Mouse (Mus musculus) hindbrain, embryonic 13.5 days (tissue): ENCODE data around the gene Gm12166. TPM values are rescaled to one million over a fixed set of nuclear protein-coding genes. Genes with fewer than 3 reads are reported as not detected.

Source experiments
- ATAC-seq: fragments of 200-750 bp; cut with Nextera tagmentation; 2 replicates; pipeline ENCODE4 v1.8.0; 2017; ENCODE audit warnings: moderate TSS enrichment; ENCODE audit not compliant: low FRiP score
- H3K27ac ChIP-seq: fragments of 300-500 bp; sonication (generic); 2 replicates; pipeline ENCODE4 v1.5.1; 2015; ENCODE audit warnings: inconsistent platforms, mild to moderate bottlenecking, moderate library complexity
- H3K27me3 ChIP-seq: fragments of 300-500 bp; sonication (generic); 2 replicates; pipeline ENCODE4 v1.6.1; 2015; ENCODE audit warnings: mild to moderate bottlenecking, inconsistent platforms
- H3K36me3 ChIP-seq: fragments of 300-500 bp; sonication (generic); 2 replicates; pipeline ENCODE4 v1.6.1; 2015; ENCODE audit warnings: mild to moderate bottlenecking, inconsistent platforms
- H3K4me1 ChIP-seq: fragments of 300-500 bp; sonication (generic); replicated peaks from 2 replicates; pipeline ENCODE4 v1.6.1; 2015; ENCODE audit warnings: inconsistent platforms
- H3K4me2 ChIP-seq: fragments of 300-500 bp; sonication (generic); 2 replicates; pipeline ENCODE4 v1.6.1; 2015; ENCODE audit warnings: inconsistent platforms, mild to moderate bottlenecking, moderate library complexity
- H3K4me3 ChIP-seq: fragments of 300-500 bp; sonication (generic); 2 replicates; pipeline ENCODE4 v1.5.1; 2015; ENCODE audit warnings: mild to moderate bottlenecking, inconsistent platforms
- H3K9ac ChIP-seq: fragments of 300-500 bp; sonication (generic); 2 replicates; pipeline ENCODE4 v1.6.1; 2015; ENCODE audit warnings: mild to moderate bottlenecking, inconsistent platforms
- H3K9me3 ChIP-seq: fragments of 300-500 bp; sonication (generic); 2 replicates; pipeline ENCODE4 v1.6.1; 2016; ENCODE audit warnings: inconsistent platforms
- WGBS: fragments of 180-500 bp; shearing (Covaris S2); methylation state at CpG from one replicate; pipeline ENCODE4 v1.1.7; 2015; 5-methylcytosine and 5-hydroxymethylcytosine counted together
- polyA plus RNA-seq: library from polyadenylated mRNA; unstranded; fragments of >200 nt; fragmentation: Nextera tagmentation; extraction: Ambion mirVana; gene quantifications from 2 replicates; pipeline ENCODE4 v1.2.1, GENCODE M21; 2015

Gene Gm12166
- polyA plus RNA-seq, 1 experiment from 2014 or later = 5.0 TPM

DNA sequence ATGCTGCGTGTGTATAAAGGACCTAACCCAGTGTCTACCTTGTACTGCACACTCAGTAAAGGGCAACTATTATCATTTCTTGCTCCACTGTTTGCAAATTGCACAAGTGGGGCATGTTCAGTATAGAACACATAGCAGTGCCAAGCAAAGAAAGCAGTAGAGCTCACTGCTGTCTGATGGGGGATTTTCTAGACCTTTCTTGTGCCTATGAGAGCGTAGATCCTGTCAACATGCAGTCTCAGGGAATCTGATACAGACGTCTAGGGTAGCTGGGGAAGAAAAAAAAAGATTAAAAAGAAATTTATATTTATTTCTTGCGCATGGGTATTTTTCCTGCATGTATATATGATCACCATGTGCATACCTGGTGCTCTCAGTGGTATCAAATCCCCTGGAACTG lies 18.0 kb upstream of the Gm12166 start:
- WGBS = 82% methylated on average over 4 of the region's 4 CpGs
- no peak overlapping the region for H3K4me2 ChIP-seq
- no peak overlapping the region for H3K27ac ChIP-seq
- H3K36me3 ChIP-seq = peaks cover 24% of the 10 kb centered on the region
- no peaks in the 10 kb centered on the region for H3K27me3 ChIP-seq
- H3K4me1 ChIP-seq = peaks cover 28% of the 10 kb centered on the region
- no peaks in the 10 kb centered on the region for H3K9me3 ChIP-seq
- H3K4me3 ChIP-seq = no peak overlapping the region
- no peak overlapping the region for H3K9ac ChIP-seq
- no peak for ATAC-seq

DNA sequence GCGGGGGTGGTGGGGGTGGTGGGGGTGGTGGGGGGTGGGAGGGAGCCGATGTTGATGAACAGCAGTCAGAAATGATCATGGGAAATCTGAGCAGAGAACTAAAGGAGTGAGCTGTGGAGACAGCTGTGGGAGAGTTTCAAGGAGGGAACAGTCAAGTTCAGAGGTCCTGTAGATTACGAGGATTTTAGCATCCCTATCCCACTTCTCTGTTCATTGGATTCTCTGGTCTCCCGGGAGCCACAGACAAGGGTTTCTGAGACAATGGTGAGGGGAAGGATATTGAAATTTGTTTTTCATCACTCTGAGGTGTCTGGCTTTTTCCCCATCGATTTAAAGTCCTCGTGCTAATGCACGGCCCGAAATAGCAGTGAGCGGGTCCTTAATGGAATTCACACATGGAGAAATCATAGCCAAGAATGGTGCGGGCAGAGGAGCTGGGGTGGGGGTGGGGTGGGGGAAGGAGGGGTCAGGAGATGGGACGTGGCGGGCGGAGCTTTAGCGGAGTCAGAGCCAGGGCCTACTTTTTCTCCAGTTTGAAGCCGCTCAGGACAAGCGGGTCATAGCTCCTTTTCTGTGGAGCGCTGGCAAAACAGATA lies 17.4 kb upstream of the Gm12166 start:
- Histone ChIP-seq H3K36me3 (peaks cover 28% of the 10 kb centered on the region), H3K27ac (peak overlapping the region; percentile 31; the same call in 1 of the 2 replicates), H3K27me3 (no peaks in the 10 kb centered on the region), H3K4me3 (no peak overlapping the region), H3K9ac (no peak overlapping the region), H3K9me3 (no peaks in the 10 kb centered on the region), H3K4me1 (peaks cover 34% of the 10 kb centered on the region), H3K4me2 (no peak overlapping the region)
- 23% methylated on average over 17 of the region's 17 CpGs for WGBS
- no peak for ATAC-seq

DNA sequence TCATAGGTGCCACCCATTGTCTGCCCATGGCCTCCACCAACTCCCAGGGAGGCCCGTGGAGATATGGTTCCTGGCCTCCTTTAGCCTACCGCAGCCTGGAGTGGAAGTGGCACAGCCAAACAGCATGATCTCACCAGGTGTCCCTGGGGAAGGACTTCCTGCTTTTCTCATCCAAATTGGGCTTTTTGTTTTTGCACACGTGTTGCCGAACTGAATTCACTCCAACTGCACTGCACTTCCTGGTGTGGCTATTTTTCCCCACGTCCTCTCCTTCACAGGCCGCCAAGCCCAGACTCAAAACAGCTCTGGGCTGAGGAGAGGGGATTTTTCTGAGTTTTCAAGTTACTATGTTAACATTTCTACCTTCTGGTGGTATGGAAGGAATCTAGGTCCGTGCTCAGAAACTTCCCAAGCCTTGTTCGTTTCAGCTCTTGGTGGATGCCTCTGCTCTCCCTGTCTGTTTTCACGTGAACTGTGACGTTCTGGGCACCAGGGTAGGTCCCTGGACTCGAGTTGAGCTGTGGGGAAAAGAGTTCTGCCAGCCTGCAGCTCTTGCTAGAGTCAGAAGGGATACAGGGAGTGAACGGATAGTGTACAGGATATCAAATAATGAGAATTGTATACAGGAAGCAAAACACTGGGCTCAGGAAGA lies 16.8 kb upstream of the Gm12166 start:
- H3K9ac ChIP-seq = no peak overlapping the region
- peaks cover 28% of the 10 kb centered on the region for H3K36me3 ChIP-seq
- no peak overlapping the region for H3K4me3 ChIP-seq
- no peak for ATAC-seq
- H3K27ac ChIP-seq = peak overlapping the region; percentile 64
- H3K4me2 ChIP-seq = no peak overlapping the region
- H3K9me3 ChIP-seq = no peaks in the 10 kb centered on the region
- no peaks in the 10 kb centered on the region for H3K27me3 ChIP-seq
- H3K4me1 ChIP-seq = peaks cover 34% of the 10 kb centered on the region
- 26% methylated on average over 12 of the region's 12 CpGs for WGBS

DNA sequence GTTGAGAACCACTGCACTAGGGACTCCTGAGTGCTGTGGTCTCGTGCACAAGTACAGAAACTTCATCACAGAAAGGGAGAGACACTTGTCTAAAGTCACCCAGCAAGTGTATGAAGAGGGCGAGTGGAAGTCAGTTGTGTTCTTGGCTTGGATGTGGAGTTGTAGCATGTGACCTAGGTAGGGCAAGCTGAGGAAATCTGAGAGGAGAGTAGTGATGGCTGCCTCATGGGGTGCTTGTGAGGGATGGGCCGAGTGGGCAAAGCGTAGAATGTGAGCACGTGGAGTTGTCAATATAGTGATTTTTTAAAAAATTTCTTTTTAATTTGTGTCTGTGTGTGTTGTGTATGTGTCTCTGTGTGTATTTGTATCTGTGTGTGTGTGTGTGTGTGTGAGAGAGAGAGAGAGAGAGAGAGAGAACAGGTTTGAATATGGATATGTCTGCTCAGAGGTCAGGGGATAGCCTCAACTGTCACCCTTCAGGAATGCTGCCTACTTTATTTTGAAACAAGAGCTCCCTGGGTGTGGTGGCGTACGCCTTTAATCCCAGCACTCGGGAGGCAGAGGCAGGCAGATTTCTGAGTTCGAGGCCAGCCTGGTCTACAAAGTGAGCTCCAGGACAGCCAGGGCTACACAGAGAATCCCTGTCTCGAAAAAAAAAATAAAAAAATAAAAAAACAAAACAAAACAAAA lies 15.4 kb upstream of the Gm12166 start:
- Histone ChIP-seq H3K36me3 (peaks cover 16% of the 10 kb centered on the region), H3K4me2 (no peak overlapping the region), H3K4me3 (no peak overlapping the region), H3K9ac (no peak overlapping the region), H3K4me1 (peaks cover 38% of the 10 kb centered on the region), H3K9me3 (no peaks in the 10 kb centered on the region), H3K27ac (no peak overlapping the region), H3K27me3 (no peaks in the 10 kb centered on the region)
- no peak for ATAC-seq
- WGBS = 91% methylated on average over 10 of the region's 10 CpGs

DNA sequence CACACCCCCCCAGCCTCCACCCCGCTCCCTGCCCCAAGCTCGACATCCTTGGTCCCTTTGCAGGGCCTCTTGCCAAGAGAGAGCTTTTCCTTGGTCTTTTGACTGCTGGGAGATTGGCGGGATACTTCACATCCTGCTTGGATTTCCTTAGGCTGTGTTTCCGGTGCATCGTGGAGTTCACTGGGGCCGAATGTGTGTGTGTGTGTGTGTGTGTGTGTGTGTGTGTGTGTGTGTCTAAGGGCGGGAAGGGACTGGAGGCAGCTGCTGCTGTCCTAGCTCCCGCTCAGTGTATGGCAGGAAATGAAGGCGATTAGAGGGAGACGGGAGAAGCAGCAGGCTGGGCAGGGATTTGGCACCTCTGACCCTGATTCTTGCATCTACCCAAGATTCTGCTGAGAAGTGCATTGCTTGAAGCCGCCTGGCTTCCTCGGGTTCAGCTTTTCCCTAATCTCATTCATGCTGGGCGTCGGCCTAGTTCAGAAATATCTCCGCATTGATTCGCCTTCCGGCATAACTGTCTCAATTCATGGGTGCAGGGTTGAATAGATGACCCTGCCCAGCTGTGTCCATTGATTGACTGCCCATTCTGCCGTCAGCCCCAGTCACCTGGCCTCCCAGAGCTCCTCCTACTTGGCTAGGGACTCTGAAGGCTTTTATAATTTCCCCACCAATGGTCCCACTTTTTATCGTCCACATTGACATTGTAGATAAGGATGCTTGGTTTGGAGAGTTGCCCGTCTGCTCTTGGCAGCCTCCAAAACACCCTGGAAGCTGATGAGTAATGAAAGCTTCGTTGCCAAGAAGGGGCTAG lies 13.3 kb upstream of the Gm12166 start:
- H3K4me1 ChIP-seq = peaks cover 40% of the 10 kb centered on the region
- no peaks in the 10 kb centered on the region for H3K9me3 ChIP-seq
- no peak overlapping the region for H3K4me2 ChIP-seq
- H3K9ac ChIP-seq = peak overlapping the region; percentile 10; the same call in 1 of the 2 replicates
- H3K36me3 ChIP-seq = peaks cover 25% of the 10 kb centered on the region
- no peaks in the 10 kb centered on the region for H3K27me3 ChIP-seq
- H3K4me3 ChIP-seq = no peak overlapping the region
- ATAC-seq = 0 out of 2 replicates have a peak, but pooled peaks have one; percentile 17
- 60% methylated on average over 21 of the region's 21 CpGs for WGBS
- H3K27ac ChIP-seq = peak overlapping the region; percentile 60; the same call in 1 of the 2 replicates

DNA sequence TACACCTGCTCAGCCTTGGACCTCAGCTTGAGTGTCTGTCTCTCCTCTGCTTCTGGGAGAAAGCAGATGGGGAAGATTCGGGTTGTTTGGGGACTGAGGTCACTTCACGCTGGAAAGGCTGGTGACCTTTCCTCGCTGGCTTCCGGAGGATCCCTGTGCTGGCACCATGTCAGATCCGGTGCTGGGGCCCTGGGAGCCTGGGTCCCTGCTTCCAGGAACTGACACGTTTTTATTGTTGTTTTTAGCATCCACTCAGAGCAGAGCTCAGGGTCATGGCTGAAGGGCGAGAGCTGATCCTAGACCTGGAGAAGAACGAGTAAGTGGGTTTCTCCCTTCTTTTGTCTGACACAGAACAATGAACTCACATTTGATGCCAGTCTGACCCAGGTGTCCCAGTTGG lies 12.6 kb upstream of the Gm12166 start:
- peaks cover 34% of the 10 kb centered on the region for H3K4me1 ChIP-seq
- H3K27me3 ChIP-seq = no peaks in the 10 kb centered on the region
- ATAC-seq = 0 out of 2 replicates have a peak, but pooled peaks have one; percentile 4
- no peak overlapping the region for H3K4me2 ChIP-seq
- WGBS = 56% methylated on average over 8 of the region's 8 CpGs
- peaks cover 25% of the 10 kb centered on the region for H3K36me3 ChIP-seq
- peak overlapping the region; percentile 10; the same call in 1 of the 2 replicates for H3K9ac ChIP-seq
- no peaks in the 10 kb centered on the region for H3K9me3 ChIP-seq
- H3K27ac ChIP-seq = peak overlapping the region; percentile 60; the same call in 1 of the 2 replicates
- H3K4me3 ChIP-seq = no peak overlapping the region

DNA sequence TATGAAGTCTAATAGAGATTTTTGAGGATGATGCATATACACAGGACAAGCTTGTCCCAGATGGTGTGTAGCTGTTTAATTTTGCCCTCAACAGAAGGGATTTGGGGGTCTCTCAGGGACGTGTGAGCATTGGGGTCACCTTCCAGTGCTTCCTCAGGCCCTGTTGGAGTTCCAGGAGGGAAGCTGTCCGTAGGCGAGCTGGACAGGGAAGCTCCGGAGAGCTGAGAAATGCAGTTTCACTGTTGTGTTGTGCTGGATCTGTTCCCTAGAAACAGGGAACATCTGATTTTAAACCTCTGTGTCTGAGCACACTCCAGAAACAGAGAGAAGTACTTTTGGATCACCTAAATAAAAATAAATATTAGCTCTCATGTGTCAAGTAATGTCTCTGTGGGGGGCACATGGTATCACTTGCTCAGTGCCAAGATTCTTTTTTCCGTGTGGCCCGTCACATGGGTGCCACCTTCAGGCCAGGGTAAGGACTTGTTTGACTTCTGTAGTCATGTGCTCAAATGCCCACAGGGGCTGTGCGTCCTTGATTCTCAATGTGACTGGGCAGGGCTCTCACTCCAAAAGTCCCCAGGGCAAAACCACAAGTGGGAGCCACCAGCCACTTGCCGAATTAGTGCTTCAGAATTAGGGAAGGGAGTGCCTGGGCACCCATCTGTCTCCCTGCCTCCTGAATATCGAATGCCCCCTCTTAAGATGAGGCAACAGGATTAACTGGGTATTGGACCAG lies 11.0 kb upstream of the Gm12166 start:
- Histone ChIP-seq H3K36me3 (peaks cover 25% of the 10 kb centered on the region), H3K9me3 (no peaks in the 10 kb centered on the region), H3K4me2 (no peak overlapping the region), H3K27me3 (no peaks in the 10 kb centered on the region), H3K4me3 (no peak overlapping the region), H3K27ac (no peak overlapping the region), H3K4me1 (peaks cover 22% of the 10 kb centered on the region), H3K9ac (no peak overlapping the region)
- ATAC-seq = no peak
- 62% methylated on average over 9 of the region's 9 CpGs for WGBS

DNA sequence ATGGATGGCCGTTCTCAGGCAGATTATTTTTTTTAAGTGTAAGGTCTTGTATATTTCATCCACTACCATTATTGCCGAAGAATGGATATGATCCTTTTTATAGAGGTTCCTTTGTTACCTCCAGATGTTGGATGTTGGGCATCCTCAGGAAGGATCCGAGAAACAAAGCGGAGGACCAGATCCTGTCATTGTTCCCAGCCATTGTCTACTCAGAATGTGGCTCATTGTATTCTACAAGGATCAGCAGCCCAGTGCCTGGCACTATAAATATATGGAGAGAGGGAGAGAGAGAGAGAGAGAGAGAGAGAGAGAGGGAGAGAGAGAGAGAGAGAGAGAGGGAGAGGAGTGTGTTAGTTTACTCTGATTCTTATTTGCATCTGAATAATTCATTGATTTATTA lies 10.4 kb upstream of the Gm12166 start:
- Histone ChIP-seq H3K4me3 (no peak overlapping the region), H3K9me3 (no peaks in the 10 kb centered on the region), H3K27ac (no peak overlapping the region), H3K4me1 (peaks cover 26% of the 10 kb centered on the region), H3K4me2 (no peak overlapping the region), H3K27me3 (no peaks in the 10 kb centered on the region), H3K9ac (no peak overlapping the region), H3K36me3 (peaks cover 25% of the 10 kb centered on the region)
- ATAC-seq = no peak
- WGBS = 53% methylated on average over 4 of the region's 4 CpGs

DNA sequence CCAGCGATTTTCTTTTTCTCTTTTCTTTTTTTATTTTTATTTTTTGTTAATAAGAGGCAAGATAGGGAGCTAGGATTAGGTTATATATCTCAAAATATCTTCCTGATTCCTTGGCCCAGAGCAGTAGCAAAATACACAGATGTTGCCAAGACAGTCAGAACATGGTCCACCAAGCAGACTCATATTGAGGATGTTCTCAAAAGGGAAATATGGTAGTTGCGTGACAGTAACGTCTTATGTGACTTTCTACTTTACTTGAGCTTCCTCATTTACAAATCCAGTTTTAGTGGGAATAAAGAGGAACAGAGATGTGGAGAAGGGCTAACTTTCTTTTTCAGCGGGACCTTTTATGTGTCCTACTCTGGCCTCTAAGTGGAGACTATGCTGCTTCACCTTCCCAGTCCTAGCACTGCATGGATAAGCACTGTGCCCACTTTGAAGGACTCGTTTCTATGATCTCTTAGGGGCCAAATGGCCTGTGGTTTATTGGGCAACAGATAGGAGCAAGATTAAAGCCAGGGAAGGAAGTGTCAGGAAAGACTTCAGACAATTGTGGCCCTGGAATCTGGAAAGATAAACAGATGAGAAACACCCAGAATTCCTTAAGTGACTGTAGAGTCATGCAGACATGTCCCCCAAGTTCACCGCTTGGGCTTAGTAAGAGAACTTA lies 9.8 kb upstream of the Gm12166 start:
- 86% methylated on average over 6 of the region's 6 CpGs for WGBS
- H3K9me3 ChIP-seq = no peaks in the 10 kb centered on the region
- peaks cover 33% of the 10 kb centered on the region for H3K4me1 ChIP-seq

DNA sequence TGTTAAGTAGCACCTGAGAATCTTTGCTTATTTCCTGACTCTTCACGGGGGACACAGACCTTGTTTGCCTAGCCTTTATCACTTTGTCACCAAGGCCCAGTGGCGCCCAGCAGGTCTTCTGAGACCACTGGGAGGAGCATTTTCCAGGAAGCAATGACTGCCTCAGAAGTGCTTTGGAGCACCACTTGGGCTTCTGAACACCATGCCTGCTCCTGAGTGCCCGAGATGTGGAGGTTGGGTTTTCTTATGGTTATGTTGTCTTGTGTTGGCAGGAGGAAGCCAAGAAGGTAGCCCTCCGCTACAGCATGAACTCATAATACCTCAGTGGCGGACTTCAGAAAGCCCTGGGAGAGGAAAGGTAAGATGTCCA lies 8.5 kb upstream of the Gm12166 start:
- no peak overlapping the region for H3K9ac ChIP-seq
- 81% methylated on average over 5 of the region's 5 CpGs for WGBS

More for the DNA sequence above, 9.8 kb upstream of the Gm12166 start:
- H3K4me2 ChIP-seq = no peak overlapping the region
- H3K27me3 ChIP-seq = no peaks in the 10 kb centered on the region
- peaks cover 25% of the 10 kb centered on the region for H3K36me3 ChIP-seq
- no peak for ATAC-seq
- no peak overlapping the region for H3K9ac ChIP-seq
- no peak overlapping the region for H3K4me3 ChIP-seq
- no peak overlapping the region for H3K27ac ChIP-seq

DNA sequence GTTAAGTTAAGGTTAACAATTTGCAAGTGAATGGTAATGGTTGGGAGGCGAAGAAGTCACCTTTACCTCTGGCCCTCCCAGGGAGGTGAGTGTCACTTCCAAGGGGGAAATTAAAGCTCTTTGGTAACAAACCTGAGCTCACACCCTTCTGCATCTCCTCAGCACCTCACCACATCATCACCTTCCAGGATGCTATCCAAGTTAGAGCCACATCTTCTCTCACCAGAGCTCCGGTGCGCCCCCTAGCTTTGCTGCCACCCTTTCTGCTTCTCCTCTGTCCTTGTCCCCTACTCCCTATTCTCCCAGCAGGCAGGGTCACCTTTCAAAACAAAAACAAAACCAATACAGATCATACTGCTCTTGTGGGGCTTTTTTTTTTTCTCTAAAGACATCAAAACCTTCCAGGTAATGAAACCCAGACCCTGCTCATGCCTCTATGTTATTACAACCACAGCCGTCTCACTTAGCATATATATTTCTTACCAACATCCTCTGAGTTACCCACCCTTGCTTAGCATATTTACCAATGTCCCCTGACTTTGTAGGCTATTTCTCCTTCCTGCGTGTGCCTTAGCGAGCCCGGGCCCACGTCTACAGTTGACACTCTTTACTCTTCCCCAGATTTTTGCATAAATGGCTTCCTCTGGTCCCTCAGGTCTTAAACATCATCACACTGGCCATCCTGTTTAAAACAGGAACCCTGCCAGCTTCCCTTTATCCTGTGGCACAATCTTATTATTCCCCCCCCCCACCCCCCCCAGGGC lies 7.9 kb upstream of the Gm12166 start:
- H3K9me3 ChIP-seq = no peaks in the 10 kb centered on the region
- no peak for ATAC-seq
- 73% methylated on average over 8 of the region's 8 CpGs for WGBS

More for the DNA sequence above, 8.5 kb upstream of the Gm12166 start:
- Histone ChIP-seq H3K4me2 (no peak overlapping the region), H3K27me3 (no peaks in the 10 kb centered on the region), H3K4me1 (peaks cover 34% of the 10 kb centered on the region), H3K36me3 (peaks cover 14% of the 10 kb centered on the region), H3K27ac (no peak overlapping the region), H3K9me3 (no peaks in the 10 kb centered on the region), H3K4me3 (no peak overlapping the region)
- ATAC-seq = no peak

More for the DNA sequence above, 7.9 kb upstream of the Gm12166 start:
- Histone ChIP-seq H3K36me3 (peaks cover 13% of the 10 kb centered on the region), H3K4me2 (no peak overlapping the region), H3K9ac (no peak overlapping the region), H3K27me3 (no peaks in the 10 kb centered on the region), H3K27ac (no peak overlapping the region), H3K4me3 (no peak overlapping the region), H3K4me1 (peaks cover 34% of the 10 kb centered on the region)
